Mouse (Mus musculus) bone marrow macrophage, adult 2 months (primary cell): ENCODE data around the gene Tox2. TPM values are rescaled to one million over a fixed set of nuclear protein-coding genes. Genes with fewer than 3 reads are reported as not detected.

ENCODE experiments used
- H3K27ac ChIP-seq: 2 replicates; pipeline ENCODE4 v1.5.1; 2012; ENCODE audit warnings: low read depth, low read length; ENCODE audit not compliant: insufficient read depth
- H3K4me1 ChIP-seq: 2 replicates; pipeline ENCODE4 v1.6.1; 2012; ENCODE audit warnings: low read length; ENCODE audit not compliant: control insufficient read depth, insufficient read depth
- H3K4me3 ChIP-seq: 2 replicates; pipeline ENCODE4 v1.5.1; 2012; ENCODE audit warnings: mild to moderate bottlenecking, low read length, moderate library complexity; ENCODE audit not compliant: insufficient read depth
- CTCF ChIP-seq: IDR thresholded peaks from 2 replicates; pipeline ENCODE4 v1.5.1; 2012; ENCODE audit warnings: low read depth, mild to moderate bottlenecking, low read length, moderate library complexity
- POLR2A ChIP-seq: IDR thresholded peaks from 2 replicates; pipeline ENCODE4 v1.6.1; 2012; ENCODE audit warnings: mild to moderate bottlenecking, low read depth, low read length, borderline replicate concordance
- polyA plus RNA-seq: library from polyadenylated mRNA; stranded (reverse); fragments of >200 nt; gene quantifications from 2 replicates; pipeline ENCODE4 v1.2.4, GENCODE M21; 2012; ENCODE audit not compliant: missing spikeins, insufficient read depth, insufficient read length

The Tox2 gene
- polyA plus RNA-seq, 1 experiment, result 3.2 TPM

DNA sequence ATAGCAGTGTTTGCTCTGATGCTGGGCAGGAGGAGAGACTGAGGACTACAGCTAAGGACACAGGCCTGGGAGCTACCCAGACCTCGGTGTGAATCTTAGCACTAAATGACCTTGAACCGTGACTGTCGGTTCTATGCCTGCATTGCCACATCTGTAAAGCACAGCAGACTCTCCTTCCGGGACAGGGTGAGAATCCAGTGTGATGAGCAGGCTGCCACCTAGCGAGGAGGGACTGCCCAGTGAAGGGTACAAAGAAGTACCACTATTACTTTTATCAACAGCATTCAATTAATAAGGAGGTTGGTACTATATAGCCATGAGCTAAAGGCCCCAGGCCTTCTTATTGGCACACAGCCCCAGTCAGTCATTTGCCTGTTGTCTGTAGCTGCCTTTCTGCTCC is 98.7 kb downstream of the Tox2 start:
- TF ChIP-seq POLR2A (no peak), CTCF (no peak)
- H3K27ac ChIP-seq, result no peak overlapping the region
- H3K4me1 ChIP-seq, result no peaks in the 10 kb centered on the region

DNA sequence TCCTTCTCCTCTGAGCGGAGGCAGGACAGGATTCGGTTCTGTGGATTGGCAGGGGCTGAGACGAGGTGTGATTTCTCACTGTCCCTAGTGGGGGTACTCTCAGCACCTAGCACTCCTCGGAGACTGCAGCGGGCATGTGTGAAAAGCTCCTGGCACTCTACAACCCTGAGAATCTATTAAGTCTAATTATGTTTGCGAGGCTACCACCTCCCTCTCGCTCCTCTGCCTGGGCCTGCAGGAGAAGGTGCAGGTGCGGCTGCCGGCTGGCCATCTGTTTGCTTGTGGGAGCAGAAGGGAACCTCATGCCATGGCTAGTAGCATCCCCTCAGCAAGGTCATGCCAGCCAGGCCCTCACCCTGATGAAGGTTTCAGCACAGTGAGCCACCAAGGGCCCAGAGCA is 100.1 kb downstream of the Tox2 start:
- TF ChIP-seq CTCF (no peak), POLR2A (no peak)
- H3K4me3 ChIP-seq, result no peak overlapping the region

More for the DNA sequence above, 98.7 kb downstream of the Tox2 start:
- H3K4me3 ChIP-seq, result no peak overlapping the region

DNA sequence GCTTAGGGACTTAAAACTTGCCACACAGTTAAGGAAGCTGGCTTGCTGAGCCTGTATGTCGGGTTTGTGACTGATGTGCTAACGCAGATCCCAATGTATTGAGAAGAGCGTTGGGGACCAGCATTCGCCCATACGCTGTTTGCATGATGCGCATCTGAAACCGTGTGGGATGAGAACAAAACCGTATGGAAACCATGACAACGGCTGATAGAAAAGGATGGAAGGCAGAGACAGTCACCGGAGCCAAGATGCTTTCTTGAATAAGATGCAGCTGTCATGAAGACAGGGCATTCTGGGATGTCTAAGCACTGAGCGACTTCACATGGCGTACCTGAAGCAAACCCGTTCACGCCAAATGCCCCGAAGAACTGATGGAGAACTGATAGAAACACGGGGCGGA is 106.5 kb downstream of the Tox2 start:
- Histone ChIP-seq H3K27ac (no peak overlapping the region), H3K4me3 (no peak overlapping the region), H3K4me1 (no peaks in the 10 kb centered on the region)
- TF ChIP-seq CTCF (no peak), POLR2A (no peak)

More for the DNA sequence above, 100.1 kb downstream of the Tox2 start:
- Histone ChIP-seq H3K4me1 (no peaks in the 10 kb centered on the region), H3K27ac (no peak overlapping the region)

- TF ChIP-seq CTCF (no peak), POLR2A (no peak)
- no peak overlapping the region for H3K27ac ChIP-seq
- no peak overlapping the region for H3K4me3 ChIP-seq
These were observed 107.3 kb downstream of the Tox2 start for GRCm38 (mm10) chr2:163310163-163310688.

DNA sequence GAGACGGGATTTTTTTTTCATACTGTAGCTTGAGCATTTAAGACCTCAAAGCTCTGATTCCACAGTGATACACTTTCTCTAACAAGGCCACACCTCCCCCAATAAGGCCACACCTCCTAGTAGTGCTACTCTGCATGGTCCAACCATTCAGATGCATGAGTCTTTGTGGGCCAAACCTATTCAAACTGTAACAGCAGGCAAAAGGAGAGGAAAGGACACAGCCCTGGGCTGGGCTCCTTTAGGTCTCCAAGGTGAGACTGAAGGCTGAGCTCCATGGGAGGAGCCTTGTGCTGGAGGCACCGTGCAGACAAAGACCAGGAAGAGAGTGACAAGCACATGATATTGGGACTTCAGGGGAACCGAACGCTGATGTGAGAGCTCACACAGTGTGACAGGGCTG is 114.4 kb downstream of the Tox2 start:
- Histone ChIP-seq H3K27ac (no peak overlapping the region), H3K4me3 (no peak overlapping the region), H3K4me1 (no peaks in the 10 kb centered on the region)
- no peak for TF ChIP-seq CTCF
- TF ChIP-seq POLR2A, result no peak

More at GRCm38 (mm10) chr2:163310163-163310688, 107.3 kb downstream of the Tox2 start:
- H3K4me1 ChIP-seq, result no peaks in the 10 kb centered on the region

DNA sequence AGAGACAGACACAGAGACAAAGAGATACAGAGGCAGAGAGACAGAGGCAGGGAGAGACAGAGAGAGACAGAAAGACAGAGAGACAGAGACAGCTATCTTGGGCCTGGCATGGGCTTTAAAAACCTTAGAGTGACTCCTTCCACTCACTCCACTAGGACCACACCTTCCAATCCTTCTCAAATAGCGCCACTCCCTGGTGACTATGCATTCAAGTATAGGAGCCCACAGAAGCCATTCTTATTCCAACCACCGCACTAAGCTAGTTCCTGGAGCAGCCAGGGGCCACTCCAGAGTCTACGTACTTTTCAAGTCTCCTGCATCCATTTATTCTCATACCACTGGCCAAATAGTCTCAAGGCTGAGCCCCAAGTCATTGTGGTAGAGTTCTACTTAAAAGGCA is 115.9 kb downstream of the Tox2 start:
- Histone ChIP-seq H3K4me1 (no peaks in the 10 kb centered on the region), H3K4me3 (no peak overlapping the region), H3K27ac (no peak overlapping the region)
- no peak for TF ChIP-seq POLR2A

GRCm38 (mm10) chr2:163323163-163323562 is 120.2 kb downstream of the Tox2 start:
- TF ChIP-seq CTCF, result no peak
- TF ChIP-seq POLR2A, result no peak

GRCm38 (mm10) chr2:163330742-163331141 is 127.8 kb downstream of the Tox2 start:
- Histone ChIP-seq H3K27ac (no peak overlapping the region), H3K4me3 (no peak overlapping the region), H3K4me1 (peaks cover 6% of the 10 kb centered on the region)
- TF ChIP-seq POLR2A (no peak), CTCF (no peak)

More at GRCm38 (mm10) chr2:163323163-163323562, 120.2 kb downstream of the Tox2 start:
- no peak overlapping the region for H3K4me3 ChIP-seq
- no peak overlapping the region for H3K27ac ChIP-seq
- H3K4me1 ChIP-seq, result no peaks in the 10 kb centered on the region

DNA sequence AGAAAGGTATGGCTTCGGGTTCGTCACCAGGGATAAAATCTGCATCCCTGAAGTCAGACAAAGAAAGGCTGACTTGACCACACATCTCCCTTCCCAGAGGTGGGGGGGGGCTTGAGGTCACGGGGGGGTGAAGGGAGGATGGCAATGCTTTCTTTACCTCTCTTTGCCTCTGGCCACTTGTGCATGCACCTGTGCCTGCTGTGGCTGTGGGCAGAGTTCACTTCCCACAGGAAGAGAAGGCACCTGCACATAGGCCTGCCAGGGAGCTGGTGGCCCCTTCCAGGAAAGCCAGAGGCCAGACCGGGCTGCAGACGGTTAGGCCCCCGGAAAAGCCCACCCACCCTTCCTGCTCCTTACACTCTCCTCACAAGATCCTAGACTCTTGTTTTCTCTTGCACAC is 128.5 kb downstream of the Tox2 start:
- TF ChIP-seq CTCF, result no peak
- no peak for TF ChIP-seq POLR2A
- no peak overlapping the region for H3K4me3 ChIP-seq
- no peak overlapping the region for H3K27ac ChIP-seq
- H3K4me1 ChIP-seq, result peaks cover 6% of the 10 kb centered on the region

GRCm38 (mm10) chr2:163332368-163333055 is 129.6 kb downstream of the Tox2 start:
- Histone ChIP-seq H3K4me1 (peaks cover 6% of the 10 kb centered on the region), H3K27ac (no peak overlapping the region)

More at GRCm38 (mm10) chr2:163332368-163333055, 129.6 kb downstream of the Tox2 start:
- TF ChIP-seq CTCF, result no peak
- TF ChIP-seq POLR2A, result no peak
- H3K4me3 ChIP-seq, result no peak overlapping the region
